Mouse (Mus musculus) forebrain, embryonic 13.5 days (tissue): ENCODE measurements around the gene Ndufb5. TPM values are rescaled to one million over a fixed set of nuclear protein-coding genes. Genes with fewer than 3 reads are reported as not detected.
A peak's percentile ranks its signal among the peaks of the same experiment; 100 is the strongest.
"Not testable (repeated sequence)": the region's sequence is repeated elsewhere in the genome, so short reads cannot be mapped to it uniquely, and the experiment has no call there.

Experiments used
- ATAC-seq: fragments of 200-750 bp; cut with Nextera tagmentation; 2 replicates; pipeline ENCODE4 v1.8.0; 2017
- H3K27ac ChIP-seq: fragments of 300-500 bp; sonication (generic); 2 replicates; pipeline ENCODE4 v1.5.1; 2015; ENCODE audit warnings: inconsistent platforms, mild to moderate bottlenecking, moderate library complexity
- H3K27me3 ChIP-seq: fragments of 300-500 bp; sonication (generic); 2 replicates; pipeline ENCODE4 v1.6.1; 2015; ENCODE audit warnings: mild to moderate bottlenecking, inconsistent platforms
- H3K36me3 ChIP-seq: fragments of 300-500 bp; sonication (generic); 2 replicates; pipeline ENCODE4 v1.6.1; 2015; ENCODE audit warnings: mild to moderate bottlenecking, inconsistent platforms; ENCODE audit not compliant: poor library complexity, severe bottlenecking
- H3K4me1 ChIP-seq: fragments of 300-500 bp; sonication (generic); 2 replicates; pipeline ENCODE4 v1.6.1; 2015; ENCODE audit warnings: inconsistent platforms
- H3K4me2 ChIP-seq: fragments of 300-500 bp; sonication (generic); 2 replicates; pipeline ENCODE4 v1.6.1; 2015; ENCODE audit warnings: inconsistent platforms, mild to moderate bottlenecking, moderate library complexity
- H3K4me3 ChIP-seq: fragments of 300-500 bp; sonication (generic); 2 replicates; pipeline ENCODE4 v1.5.1; 2015; ENCODE audit warnings: mild to moderate bottlenecking, inconsistent platforms
- H3K9ac ChIP-seq: fragments of 300-500 bp; sonication (generic); 2 replicates; pipeline ENCODE4 v1.6.1; 2015; ENCODE audit warnings: mild to moderate bottlenecking, inconsistent platforms
- H3K9me3 ChIP-seq: fragments of 300-500 bp; sonication (generic); replicated peaks from 2 replicates; pipeline ENCODE4 v1.6.1; 2016; ENCODE audit warnings: inconsistent platforms
- WGBS: fragments of 180-500 bp; shearing (Covaris S2); methylation state at CpG from one replicate; pipeline ENCODE4 v1.1.7; 2015; 5-methylcytosine and 5-hydroxymethylcytosine counted together
- polyA plus RNA-seq: library from polyadenylated mRNA; unstranded; fragments of >200 nt; fragmentation: Nextera tagmentation; extraction: Ambion mirVana; gene quantifications from 2 replicates; pipeline ENCODE4 v1.2.1, GENCODE M21; 2015

The Ndufb5 gene
- polyA plus RNA-seq, result 330 and 338 TPM in 2 replicates

- Histone ChIP-seq H3K4me3 (peak within 1 kb of the TSS; percentile 96), H3K9ac (peak within 1 kb of the TSS; percentile 81), H3K27ac (peak within 1 kb of the TSS; percentile 85), H3K4me1 (peaks cover 29% of the 10 kb centered on the region), H3K27me3 (no peaks in the 10 kb centered on the region), H3K4me2 (peak within 1 kb of the TSS; percentile 85), H3K9me3 (no peaks in the 10 kb centered on the region), H3K36me3 (peaks cover 19% of the 10 kb centered on the region)
- under 1% methylated on average over 62 of the region's 62 CpGs for WGBS
- peak; percentile 98 for ATAC-seq
Measured at GRCm38 (mm10) chr3:32736244-32737171, at the start of gene Ndufb5. Gene Ndufb5, plus strand, starts transcription at chr3:32736990.

- no peaks in the 10 kb centered on the region for H3K36me3 ChIP-seq
- H3K4me3 ChIP-seq, result no peak overlapping the region
- H3K4me2 ChIP-seq, result no peak overlapping the region
- no peaks in the 10 kb centered on the region for H3K4me1 ChIP-seq
- no peaks in the 10 kb centered on the region for H3K27me3 ChIP-seq
- ATAC-seq, result no peak
- 78% methylated on average over 4 of the region's 4 CpGs for WGBS
- H3K9ac ChIP-seq, result no peak overlapping the region
- H3K27ac ChIP-seq, result no peak overlapping the region
- no peaks in the 10 kb centered on the region for H3K9me3 ChIP-seq
Measured at GRCm38 (mm10) chr3:32687156-32687555, 49.6 kb upstream of the Ndufb5 start.

GRCm38 (mm10) chr3:32689567-32689999 lies 47.2 kb upstream of the Ndufb5 start:
- H3K27me3 ChIP-seq, result no peaks in the 10 kb centered on the region
- H3K27ac ChIP-seq, result no peak overlapping the region
- WGBS, result 85% methylated on average over 9 of the region's 9 CpGs
- no peaks in the 10 kb centered on the region for H3K9me3 ChIP-seq
- H3K9ac ChIP-seq, result no peak overlapping the region
- H3K36me3 ChIP-seq, result no peaks in the 10 kb centered on the region
- no peak for ATAC-seq
- H3K4me3 ChIP-seq, result no peak overlapping the region
- no peaks in the 10 kb centered on the region for H3K4me1 ChIP-seq
- no peak overlapping the region for H3K4me2 ChIP-seq

DNA sequence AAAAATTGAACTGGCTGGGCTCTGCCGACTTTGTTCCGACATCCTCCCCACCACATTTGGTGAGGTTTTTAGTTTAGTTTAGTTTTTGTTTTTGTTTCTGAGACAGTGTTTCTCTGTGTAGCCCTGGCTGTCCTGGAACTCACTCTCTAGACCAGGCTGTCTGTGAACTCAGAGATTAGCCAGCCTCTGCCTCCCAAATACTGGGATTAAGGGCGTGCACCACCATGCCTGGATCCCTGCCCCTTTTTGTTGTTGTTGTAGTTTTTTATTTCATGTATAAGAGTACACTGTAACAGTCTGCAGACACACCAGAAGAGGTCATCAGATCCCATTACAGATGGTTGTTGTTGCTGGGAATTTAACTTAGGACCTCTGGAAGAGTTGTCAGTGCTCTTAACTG lies 46.8 kb upstream of the Ndufb5 start:
- H3K27ac ChIP-seq, result no peak overlapping the region
- no peaks in the 10 kb centered on the region for H3K4me1 ChIP-seq

DNA sequence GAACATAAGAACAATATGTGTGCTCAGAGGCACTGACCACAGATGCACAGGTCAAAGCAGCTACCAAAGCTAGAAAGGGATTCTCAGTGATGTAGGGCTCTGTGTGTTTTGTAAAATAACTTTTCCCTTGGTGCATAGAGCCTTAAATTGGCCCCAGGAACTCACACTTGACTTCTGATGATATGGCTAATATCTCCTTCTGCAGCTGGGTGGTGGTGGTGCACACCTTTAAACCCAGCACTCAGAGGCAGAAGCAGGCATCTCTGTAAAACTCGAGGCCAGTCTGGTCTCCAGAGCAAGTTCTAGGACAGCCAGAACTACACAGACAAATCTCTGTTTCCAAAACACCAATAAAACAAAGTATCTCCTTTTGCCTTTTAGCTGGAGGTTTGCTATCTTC lies 45.9 kb upstream of the Ndufb5 start:
- H3K27ac ChIP-seq, result no peak overlapping the region
- WGBS, result 58% methylated on average over 1 of the region's 1 CpGs
- no peaks in the 10 kb centered on the region for H3K27me3 ChIP-seq
- H3K36me3 ChIP-seq, result no peaks in the 10 kb centered on the region
- H3K4me1 ChIP-seq, result no peaks in the 10 kb centered on the region
- no peak for ATAC-seq
- H3K9ac ChIP-seq, result no peak overlapping the region
- H3K9me3 ChIP-seq, result no peaks in the 10 kb centered on the region
- no peak overlapping the region for H3K4me3 ChIP-seq
- H3K4me2 ChIP-seq, result no peak overlapping the region

More for the DNA sequence above, 46.8 kb upstream of the Ndufb5 start:
- Histone ChIP-seq H3K9ac (no peak overlapping the region), H3K4me2 (no peak overlapping the region), H3K36me3 (no peaks in the 10 kb centered on the region), H3K27me3 (no peaks in the 10 kb centered on the region), H3K9me3 (no peaks in the 10 kb centered on the region), H3K4me3 (no peak overlapping the region)
- ATAC-seq, result no peak
- WGBS, result 88% methylated on average over 3 of the region's 3 CpGs

GRCm38 (mm10) chr3:32691841-32692240 lies 44.9 kb upstream of the Ndufb5 start:
- H3K9ac ChIP-seq, result no peak overlapping the region
- no peak overlapping the region for H3K4me2 ChIP-seq
- no peaks in the 10 kb centered on the region for H3K36me3 ChIP-seq
- no peaks in the 10 kb centered on the region for H3K4me1 ChIP-seq
- 77% methylated on average over 5 of the region's 5 CpGs for WGBS
- H3K9me3 ChIP-seq, result no peaks in the 10 kb centered on the region
- no peaks in the 10 kb centered on the region for H3K27me3 ChIP-seq
- H3K27ac ChIP-seq, result no peak overlapping the region
- ATAC-seq, result no peak
- H3K4me3 ChIP-seq, result no peak overlapping the region

DNA sequence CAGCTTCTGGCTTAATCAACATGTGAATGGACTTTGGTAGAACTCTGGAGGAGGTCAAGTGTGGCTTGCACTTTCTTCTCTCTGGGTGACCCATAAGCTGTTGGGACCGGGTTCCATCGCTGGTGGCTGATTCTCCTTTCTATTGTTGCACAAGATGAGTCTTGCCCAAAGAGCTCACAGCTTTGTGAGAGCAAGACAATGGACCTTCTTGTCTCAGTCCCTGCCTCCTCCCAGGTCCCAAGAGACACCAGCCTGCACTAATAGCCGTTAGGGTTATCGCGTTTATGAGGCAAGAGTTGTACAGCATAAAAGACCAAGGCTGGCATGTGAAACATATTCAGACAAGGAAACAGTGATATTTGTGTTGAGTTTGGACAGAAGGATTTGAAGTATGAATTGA lies 42.6 kb upstream of the Ndufb5 start:
- Histone ChIP-seq H3K27me3 (no peaks in the 10 kb centered on the region), H3K36me3 (no peaks in the 10 kb centered on the region), H3K4me1 (no peaks in the 10 kb centered on the region), H3K4me2 (no peak overlapping the region), H3K9ac (no peak overlapping the region), H3K9me3 (no peaks in the 10 kb centered on the region), H3K27ac (no peak overlapping the region), H3K4me3 (no peak overlapping the region)
- ATAC-seq, result no peak
- WGBS, result 42% methylated on average over 5 of the region's 5 CpGs

GRCm38 (mm10) chr3:32694737-32695582 lies 41.8 kb upstream of the Ndufb5 start:
- Histone ChIP-seq H3K9ac (no peak overlapping the region), H3K4me2 (no peak overlapping the region), H3K4me1 (no peaks in the 10 kb centered on the region), H3K27me3 (no peaks in the 10 kb centered on the region), H3K9me3 (no peaks in the 10 kb centered on the region), H3K27ac (no peak overlapping the region), H3K36me3 (no peaks in the 10 kb centered on the region), H3K4me3 (no peak overlapping the region)
- 85% methylated on average over 12 of the region's 12 CpGs for WGBS
- ATAC-seq, result no peak

- H3K4me3 ChIP-seq, result no peak overlapping the region
- H3K9ac ChIP-seq, result no peak overlapping the region
- no peak overlapping the region for H3K4me2 ChIP-seq
- H3K27ac ChIP-seq, result no peak overlapping the region
- ATAC-seq, result no peak
- no peaks in the 10 kb centered on the region for H3K9me3 ChIP-seq
- no peaks in the 10 kb centered on the region for H3K36me3 ChIP-seq
- no peaks in the 10 kb centered on the region for H3K4me1 ChIP-seq
- H3K27me3 ChIP-seq, result no peaks in the 10 kb centered on the region
- 72% methylated on average over 4 of the region's 4 CpGs for WGBS
Measured at GRCm38 (mm10) chr3:32695583-32695980, 41.2 kb upstream of the Ndufb5 start.

DNA sequence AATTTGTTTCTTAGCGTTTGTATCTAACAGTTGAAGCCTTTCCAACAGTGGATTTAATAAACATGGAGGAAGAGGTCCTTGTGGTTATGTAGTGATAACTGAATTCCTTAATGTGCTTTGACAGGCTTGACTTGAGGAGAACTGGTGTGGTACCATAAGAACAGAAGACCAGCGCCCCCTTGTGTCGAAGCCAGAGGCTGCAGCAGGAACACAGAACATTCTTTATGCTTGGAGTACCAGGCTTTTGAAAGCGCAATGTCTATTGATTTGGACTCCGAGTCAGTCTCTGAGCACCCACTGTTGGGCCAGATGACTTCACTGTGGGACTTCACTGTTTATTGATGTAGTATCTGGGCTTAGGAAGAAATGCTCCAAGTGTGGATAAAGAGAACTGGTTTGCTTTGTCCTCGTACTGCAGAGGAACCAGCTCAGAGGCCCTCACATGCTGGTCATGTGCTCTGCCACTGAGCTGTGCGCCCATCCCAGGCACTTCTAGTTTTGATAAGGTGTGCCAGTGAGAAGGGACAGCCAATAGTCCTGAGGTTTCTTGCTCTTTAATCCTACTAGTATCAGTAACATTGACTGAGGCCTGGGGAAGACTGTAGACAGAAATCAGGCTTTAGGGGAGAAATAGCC lies 38.4 kb upstream of the Ndufb5 start:
- Histone ChIP-seq H3K4me1 (no peaks in the 10 kb centered on the region), H3K27ac (no peak overlapping the region), H3K4me2 (no peak overlapping the region), H3K9ac (no peak overlapping the region), H3K36me3 (no peaks in the 10 kb centered on the region), H3K9me3 (no peaks in the 10 kb centered on the region), H3K27me3 (no peaks in the 10 kb centered on the region), H3K4me3 (no peak overlapping the region)
- peak; percentile 79 for ATAC-seq
- 32% methylated on average over 7 of the region's 7 CpGs for WGBS

DNA sequence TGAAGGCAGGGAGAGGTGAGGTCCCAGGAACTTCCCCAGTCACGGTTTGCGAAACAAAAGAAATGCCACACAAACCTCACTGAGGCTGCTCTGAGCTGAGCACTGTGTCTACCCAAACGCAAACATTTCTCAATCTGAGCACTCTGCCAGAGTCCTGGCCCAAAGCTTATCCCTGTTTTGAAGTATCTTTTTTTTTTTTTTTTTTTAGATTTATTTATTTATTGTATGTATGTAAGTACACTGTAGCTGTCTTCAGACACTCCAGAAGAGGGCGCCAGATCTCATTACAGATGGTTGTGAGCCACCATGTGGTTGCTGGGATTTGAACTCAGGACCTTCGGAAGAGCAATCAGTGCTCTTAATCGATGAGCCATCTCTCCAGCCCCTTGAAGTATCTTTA lies 32.8 kb upstream of the Ndufb5 start:
- WGBS, result 89% methylated on average over 6 of the region's 6 CpGs
- H3K4me2 ChIP-seq, ATAC-seq, H3K36me3 ChIP-seq, H3K4me3 ChIP-seq, H3K9ac ChIP-seq, H3K27me3 ChIP-seq, H3K27ac ChIP-seq, H3K4me1 ChIP-seq, H3K9me3 ChIP-seq: not testable (repeated sequence)

DNA sequence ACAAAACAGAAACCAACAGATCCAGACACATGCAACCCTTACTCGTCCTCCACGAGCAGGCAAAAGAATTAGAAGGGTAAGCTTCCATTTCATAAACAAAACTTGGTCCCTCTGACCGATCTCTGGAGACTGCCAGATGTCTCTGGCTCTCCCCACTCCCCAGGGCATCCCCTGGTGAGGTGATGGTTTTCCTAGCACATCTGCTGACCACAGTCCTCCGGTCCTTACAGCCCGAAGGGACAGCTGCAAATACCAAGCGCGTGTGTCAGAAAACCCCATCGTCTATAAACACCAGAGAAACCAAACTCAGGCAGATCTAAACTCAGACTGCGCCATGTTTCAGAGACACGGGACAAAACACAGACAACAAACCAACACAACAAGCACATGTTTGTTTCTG lies 32.2 kb upstream of the Ndufb5 start:
- not testable (repeated sequence) for H3K4me2 ChIP-seq, H3K27ac ChIP-seq, H3K27me3 ChIP-seq, H3K36me3 ChIP-seq, H3K4me3 ChIP-seq, ATAC-seq, H3K9ac ChIP-seq, H3K9me3 ChIP-seq, H3K4me1 ChIP-seq
- WGBS, result 94% methylated on average over 10 of the region's 10 CpGs
